Mouse (Mus musculus): Measurements from ENCODE around the gene Nmrk2. TPM values are rescaled to one million over a fixed set of nuclear protein-coding genes. Genes with fewer than 3 reads are reported as not detected.

The Nmrk2 gene
- polyA plus RNA-seq, 1 experiment, result not detected

DNA sequence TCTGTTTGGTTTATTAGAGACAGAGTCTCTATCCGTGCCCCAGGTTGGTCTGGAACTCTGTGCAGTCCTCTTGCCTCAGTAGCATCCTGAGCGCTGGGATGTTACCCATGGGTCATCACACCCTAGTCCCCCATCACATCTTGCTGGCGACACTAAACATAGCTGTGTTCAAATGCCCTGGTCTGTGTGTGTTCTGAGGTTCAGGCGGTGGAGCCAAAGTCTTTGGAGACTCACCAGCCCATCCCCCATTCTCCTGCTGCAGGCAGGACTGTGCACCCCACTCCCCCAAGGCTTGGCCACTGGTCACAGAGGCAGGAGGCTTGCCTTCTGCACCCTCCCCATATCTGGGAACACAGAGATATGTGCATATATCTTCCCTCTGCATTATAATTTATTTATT is 2.3 kb upstream of the Nmrk2 start:
- H3K4me3 ChIP-seq (replicated peaks; ENCODE audit: control insufficient read depth, low read depth, low read length), result no peak overlapping the region
- H3K27ac ChIP-seq (ENCODE audit: control insufficient read depth, insufficient read depth, low read depth, low read length, poor library complexity), result no peak overlapping the region
- WGBS, result 73% methylated on average over 4 of the region's 4 CpGs
- TF ChIP-seq CTCF (IDR thresholded peaks at IDR 0.05; ENCODE audit: control insufficient read depth, insufficient read depth, low read length) (no peak), POLR2A (IDR thresholded peaks at IDR 0.05; ENCODE audit: borderline replicate concordance, control insufficient read depth, low read depth, low read length) (no peak)
- H3K4me1 ChIP-seq (ENCODE audit: control insufficient read depth, insufficient read depth, low read length), result no peaks in the 10 kb centered on the region

DNA sequence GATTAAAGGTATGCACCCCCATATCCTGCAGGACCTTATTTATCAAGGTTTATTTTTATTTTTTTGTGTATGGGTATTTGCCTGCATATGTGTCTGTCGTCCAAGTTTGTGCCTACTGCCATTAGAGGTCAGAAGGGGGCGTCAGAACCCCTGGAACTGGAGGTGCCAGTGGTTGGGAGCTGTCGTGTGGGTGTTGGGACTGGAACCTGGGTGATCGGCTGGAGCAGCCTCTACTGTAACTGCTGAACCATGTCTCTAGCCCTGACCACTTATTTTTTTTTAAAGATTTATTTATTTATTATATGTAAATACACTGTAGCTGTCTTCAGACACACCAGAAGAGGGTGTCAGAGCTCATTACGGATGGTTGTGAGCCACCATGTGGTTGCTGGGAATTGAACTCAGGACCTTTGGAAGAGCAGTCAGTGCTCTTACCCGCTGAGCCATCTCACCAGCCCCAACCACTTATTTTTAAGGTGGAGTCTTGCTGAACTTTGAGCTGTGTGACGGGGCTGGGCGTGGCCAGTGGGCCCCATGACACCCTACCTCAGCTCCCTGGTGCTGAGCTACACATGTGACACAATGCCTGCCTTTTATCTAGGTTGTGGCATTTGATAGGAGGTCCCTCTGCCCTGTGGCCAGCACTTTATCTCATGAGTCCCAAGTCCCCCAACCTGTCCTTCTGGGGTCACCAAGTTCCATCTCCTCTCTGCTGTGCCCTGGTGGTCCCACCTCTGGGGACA is 1.3 kb upstream of the Nmrk2 start:
- Histone ChIP-seq H3K4me3 (replicated peaks; ENCODE audit: control insufficient read depth, low read depth, low read length) (no peak overlapping the region), H3K4me1 (ENCODE audit: control insufficient read depth, insufficient read depth, low read length) (no peaks in the 10 kb centered on the region), H3K27ac (ENCODE audit: control insufficient read depth, insufficient read depth, low read depth, low read length, poor library complexity) (no peak overlapping the region)
- 59% methylated on average over 8 of the region's 8 CpGs for WGBS
- no peak for TF ChIP-seq CTCF (IDR thresholded peaks at IDR 0.05; ENCODE audit: control insufficient read depth, insufficient read depth, low read length)
- no peak for TF ChIP-seq POLR2A (IDR thresholded peaks at IDR 0.05; ENCODE audit: borderline replicate concordance, control insufficient read depth, low read depth, low read length)

DNA sequence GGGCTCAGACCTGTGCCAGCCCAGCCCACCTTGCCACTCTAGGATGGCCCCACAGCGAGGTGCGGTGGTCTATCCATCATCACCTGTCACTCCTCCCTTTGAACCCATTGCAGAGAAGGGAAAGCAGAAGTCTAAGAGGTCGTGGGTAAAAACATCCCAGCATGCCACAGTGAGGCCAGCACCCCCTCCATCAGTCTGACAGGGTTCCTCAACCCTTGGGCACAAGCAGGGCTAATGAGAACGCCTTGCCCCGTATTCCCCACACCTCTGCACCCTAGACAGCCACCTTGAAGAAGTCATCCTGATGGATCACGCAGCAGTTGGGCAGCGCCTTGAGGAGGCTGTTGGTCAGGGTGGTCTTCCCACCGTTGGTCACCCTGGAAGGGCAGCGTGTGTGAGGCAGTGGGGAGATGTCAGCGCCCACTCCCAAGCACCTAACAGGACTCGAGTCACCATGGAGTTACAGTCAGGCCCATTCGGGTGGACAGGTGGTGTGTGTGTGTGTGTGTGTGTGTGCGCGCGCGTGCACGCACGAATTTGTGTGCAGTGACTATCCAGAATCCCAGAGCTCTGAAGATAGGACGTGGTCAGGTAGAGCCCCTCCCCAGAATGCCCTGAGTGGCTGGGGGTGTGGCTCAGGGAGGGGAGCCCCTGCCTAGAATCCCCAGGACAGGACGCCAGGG is 1.1 kb downstream of the Nmrk2 start:
- WGBS, result 76% methylated on average over 20 of the region's 20 CpGs
- TF ChIP-seq POLR2A (IDR thresholded peaks at IDR 0.05; ENCODE audit: borderline replicate concordance, control insufficient read depth, low read depth, low read length) (no peak), CTCF (IDR thresholded peaks at IDR 0.05; ENCODE audit: control insufficient read depth, insufficient read depth, low read length) (no peak)
- H3K27ac ChIP-seq (ENCODE audit: control insufficient read depth, insufficient read depth, low read depth, low read length, poor library complexity), result no peak overlapping the region
- H3K4me1 ChIP-seq (ENCODE audit: control insufficient read depth, insufficient read depth, low read length), result no peaks in the 10 kb centered on the region
- no peak overlapping the region for H3K4me3 ChIP-seq (replicated peaks; ENCODE audit: control insufficient read depth, low read depth, low read length)

DNA sequence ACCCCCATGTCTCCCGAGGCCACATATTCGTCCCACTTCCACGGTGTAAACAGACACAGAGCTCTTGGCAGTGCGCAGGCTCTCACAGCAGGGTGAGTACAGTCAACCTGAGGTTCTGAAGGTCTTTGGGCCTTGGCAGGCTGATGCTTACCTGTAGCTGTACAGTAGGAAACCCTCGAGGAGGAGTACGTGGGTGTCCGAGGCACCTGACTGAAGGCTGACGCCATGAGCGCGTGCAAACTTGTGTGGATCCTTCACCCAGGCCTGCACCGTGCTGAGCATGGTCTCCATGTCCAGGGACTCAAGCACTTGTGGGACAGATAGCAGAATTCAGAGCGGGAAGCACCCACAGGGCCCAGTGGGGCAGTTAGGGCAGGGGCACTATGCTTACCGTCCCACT is 1.7 kb downstream of the Nmrk2 start:
- no peak for TF ChIP-seq POLR2A (IDR thresholded peaks at IDR 0.05; ENCODE audit: borderline replicate concordance, control insufficient read depth, low read depth, low read length)
- no peak for TF ChIP-seq CTCF (IDR thresholded peaks at IDR 0.05; ENCODE audit: control insufficient read depth, insufficient read depth, low read length)
- H3K4me3 ChIP-seq (replicated peaks; ENCODE audit: control insufficient read depth, low read depth, low read length), result no peak overlapping the region
- H3K27ac ChIP-seq (ENCODE audit: control insufficient read depth, insufficient read depth, low read depth, low read length, poor library complexity), result no peak overlapping the region
- no peaks in the 10 kb centered on the region for H3K4me1 ChIP-seq (ENCODE audit: control insufficient read depth, insufficient read depth, low read length)
- WGBS, result 83% methylated on average over 13 of the region's 13 CpGs

DNA sequence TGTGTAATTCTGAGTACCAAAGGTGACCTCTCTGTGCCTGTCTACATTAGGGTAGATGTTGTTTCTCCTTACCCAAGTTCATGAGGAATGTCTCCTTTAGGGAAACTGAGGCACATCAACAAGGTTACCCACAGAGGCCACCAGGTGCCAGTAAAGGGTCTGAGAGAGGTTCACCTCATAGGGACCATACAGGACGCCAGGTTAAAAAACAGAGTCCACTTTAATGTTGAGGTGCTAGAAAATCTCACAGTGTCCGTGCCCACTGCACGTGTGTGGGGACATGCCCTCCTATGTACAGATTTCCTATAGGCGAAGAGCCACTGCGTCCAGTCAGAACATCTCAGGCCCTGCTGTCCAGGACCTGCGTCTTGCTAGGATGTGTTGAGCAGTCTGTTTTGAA is 2.9 kb downstream of the Nmrk2 start:
- 81% methylated on average over 6 of the region's 6 CpGs for WGBS

DNA sequence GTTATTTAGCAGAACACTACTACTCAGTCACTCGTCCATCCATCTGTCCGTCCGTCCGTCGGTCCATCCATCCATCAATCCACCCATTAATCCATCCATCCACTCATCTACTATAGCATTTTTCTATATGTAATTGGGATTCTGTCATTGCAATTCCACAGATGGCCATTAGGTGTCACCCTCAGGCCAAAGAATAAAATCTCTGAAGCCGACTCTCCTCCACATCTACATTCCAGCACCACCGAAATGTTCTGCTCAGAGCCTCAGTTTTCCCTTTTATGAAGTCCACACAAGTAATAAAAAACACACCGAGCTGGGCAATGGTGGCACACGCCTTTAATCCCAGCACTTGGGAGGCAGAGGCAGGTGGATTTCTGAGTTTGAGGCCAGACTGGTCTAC is 3.6 kb downstream of the Nmrk2 start:
- WGBS, result under 1% methylated on average over 9 of the region's 9 CpGs
- TF ChIP-seq CTCF (IDR thresholded peaks at IDR 0.05; ENCODE audit: control insufficient read depth, insufficient read depth, low read length) (peak; percentile 37), POLR2A (IDR thresholded peaks at IDR 0.05; ENCODE audit: borderline replicate concordance, control insufficient read depth, low read depth, low read length) (no peak)

More for the DNA sequence above, 2.9 kb downstream of the Nmrk2 start:
- TF ChIP-seq POLR2A (IDR thresholded peaks at IDR 0.05; ENCODE audit: borderline replicate concordance, control insufficient read depth, low read depth, low read length) (no peak), CTCF (IDR thresholded peaks at IDR 0.05; ENCODE audit: control insufficient read depth, insufficient read depth, low read length) (no peak)
- no peak overlapping the region for H3K27ac ChIP-seq (ENCODE audit: control insufficient read depth, insufficient read depth, low read depth, low read length, poor library complexity)
- no peak overlapping the region for H3K4me3 ChIP-seq (replicated peaks; ENCODE audit: control insufficient read depth, low read depth, low read length)
- H3K4me1 ChIP-seq (ENCODE audit: control insufficient read depth, insufficient read depth, low read length), result no peaks in the 10 kb centered on the region; the same call in 1 of the 2 replicates

DNA sequence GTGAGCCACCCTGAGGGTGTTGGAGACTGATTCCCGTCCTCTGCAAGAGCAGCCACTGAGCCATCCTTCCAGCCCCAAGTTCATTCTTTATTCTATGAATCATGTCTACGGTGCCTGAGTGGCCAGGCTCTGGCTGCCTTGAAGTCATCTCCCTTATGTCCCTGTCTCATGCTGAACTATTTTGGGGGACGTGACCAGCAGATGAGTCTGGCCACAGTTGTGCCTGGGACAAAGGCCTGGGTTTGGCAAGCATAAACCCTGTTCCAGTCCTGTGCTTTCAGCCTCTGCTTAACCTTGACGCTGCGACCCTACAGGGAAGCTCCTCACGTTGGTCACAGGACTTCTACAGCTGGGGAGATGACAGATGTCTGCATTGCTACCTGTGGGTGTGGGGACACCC is 4.5 kb downstream of the Nmrk2 start:
- TF ChIP-seq CTCF (IDR thresholded peaks at IDR 0.05; ENCODE audit: control insufficient read depth, insufficient read depth, low read length) (no peak), POLR2A (IDR thresholded peaks at IDR 0.05; ENCODE audit: borderline replicate concordance, control insufficient read depth, low read depth, low read length) (no peak)
- no peak overlapping the region for H3K4me3 ChIP-seq (replicated peaks; ENCODE audit: control insufficient read depth, low read depth, low read length)
- H3K27ac ChIP-seq (ENCODE audit: control insufficient read depth, insufficient read depth, low read depth, low read length, poor library complexity), result no peak overlapping the region
- WGBS, result 56% methylated on average over 6 of the region's 6 CpGs
- H3K4me1 ChIP-seq (ENCODE audit: control insufficient read depth, insufficient read depth, low read length), result no peaks in the 10 kb centered on the region; the same call in 1 of the 2 replicates

More for the DNA sequence above, 3.6 kb downstream of the Nmrk2 start:
- Histone ChIP-seq H3K4me3 (replicated peaks; ENCODE audit: control insufficient read depth, low read depth, low read length) (no peak overlapping the region), H3K4me1 (ENCODE audit: control insufficient read depth, insufficient read depth, low read length) (no peaks in the 10 kb centered on the region; the same call in 1 of the 2 replicates), H3K27ac (ENCODE audit: control insufficient read depth, insufficient read depth, low read depth, low read length, poor library complexity) (no peak overlapping the region)

DNA sequence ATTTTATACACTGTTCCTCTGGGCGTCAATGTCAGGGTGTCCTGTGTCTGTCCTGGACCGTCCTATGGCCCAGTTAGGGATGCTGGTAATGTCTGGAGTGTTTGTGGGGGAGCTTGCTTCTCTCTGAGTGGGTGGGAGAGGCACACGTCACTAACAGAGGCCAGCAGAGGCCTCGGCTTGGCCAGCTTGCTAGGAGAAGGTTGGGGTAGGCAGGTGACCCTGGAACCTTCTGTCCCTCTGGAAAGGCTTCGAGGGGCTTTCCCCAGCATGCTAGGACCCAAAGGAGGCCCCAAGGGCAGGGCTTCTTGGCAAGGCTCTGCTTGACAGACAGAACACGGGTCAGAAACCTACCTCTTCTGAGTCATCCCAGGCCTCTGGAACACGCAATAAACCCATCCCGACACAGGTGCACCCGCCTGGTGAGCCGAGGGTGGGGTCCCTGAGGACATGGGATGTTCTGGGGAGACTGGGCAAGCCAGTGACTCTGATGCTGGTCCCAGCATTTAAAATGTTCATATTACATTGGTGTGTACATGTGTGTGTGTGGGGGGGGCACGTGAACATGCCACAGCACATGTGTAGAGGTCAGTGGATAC is 5.3 kb downstream of the Nmrk2 start:
- Histone ChIP-seq H3K4me1 (ENCODE audit: control insufficient read depth, insufficient read depth, low read length) (peaks cover 1% of the 10 kb centered on the region), H3K27ac (ENCODE audit: control insufficient read depth, insufficient read depth, low read depth, low read length, poor library complexity) (no peak overlapping the region)

More for the DNA sequence above, 5.3 kb downstream of the Nmrk2 start:
- TF ChIP-seq CTCF (IDR thresholded peaks at IDR 0.05; ENCODE audit: control insufficient read depth, insufficient read depth, low read length) (no peak), POLR2A (IDR thresholded peaks at IDR 0.05; ENCODE audit: borderline replicate concordance, control insufficient read depth, low read depth, low read length) (no peak)
- 69% methylated on average over 11 of the region's 11 CpGs for whole genome bisulfite sequencing
- H3K4me3 ChIP-seq (replicated peaks; ENCODE audit: control insufficient read depth, low read depth, low read length), result no peak overlapping the region

Data from bone marrow, adult 2 months (tissue).